Mouse (Mus musculus) heart, postnatal 0 days (tissue): ENCODE data around the gene Ggact.

ENCODE experiments used
- CTCF ChIP-seq: IDR thresholded peaks from 2 replicates; pipeline ENCODE4 v1.5.1; 2016; ENCODE audit warnings: antibody characterized with exemption, control low read depth, low read depth
- EP300 ChIP-seq: IDR thresholded peaks from 2 replicates; pipeline ENCODE4 v1.6.1; 2016; ENCODE audit warnings: antibody characterized with exemption, low read depth

- no peak for TF ChIP-seq CTCF
- TF ChIP-seq EP300 = no peak
Observed at GRCm38 (mm10) chr14:122888480-122888872, 25.1 kb downstream of the Ggact start.
